Mouse (Mus musculus) B cell, adult 67 days (primary cell): ENCODE results near the gene Spock1. TPM values are rescaled to one million over a fixed set of nuclear protein-coding genes. Genes with fewer than 3 reads are reported as not detected.

Experiments used
- total RNA-seq, 2 experiments: library from RNA; stranded (reverse); gene quantifications; 4 replicates each; pipeline ENCODE4 v1.2.4; 2023

Gene Spock1
- total RNA-seq = not detected

GRCm38 (mm10) chr13:57908266-57908582 is at the start of gene Spock1:
Gene Spock1, minus strand, starts transcription at chr13:57908332.

Other genes starting within 250 kb of the Spock1 start
- gene Klhl3, start 205.3 kb upstream of the Spock1 start, total RNA-seq = under 1 TPM in 1 of 2 experiments, not detected in 1; 0.12 TPM
- gene Hnrnpa0, start 220.2 kb upstream of the Spock1 start, total RNA-seq = 100 to 1,000 TPM; 136 to 148 TPM
- 10 to 100 TPM; 79.4 to 82.9 TPM for gene Idnk, start 249.3 kb upstream of the Spock1 start, total RNA-seq